Mouse (Mus musculus) ES-Bruce4 (cell line): ENCODE data around the gene Tmem97. TPM values are rescaled to one million over a fixed set of nuclear protein-coding genes. Genes with fewer than 3 reads are reported as not detected.
A peak's percentile ranks its signal among the peaks of the same experiment; 100 is the strongest.

ENCODE experiments used
- H3K27ac ChIP-seq: 2 replicates; pipeline ENCODE4 v1.5.1; 2012; ENCODE audit warnings: low read length, inconsistent platforms; ENCODE audit not compliant: insufficient read depth
- H3K27me3 ChIP-seq: 2 replicates; pipeline ENCODE4 v1.6.1; 2012; ENCODE audit warnings: mild to moderate bottlenecking, low read length, inconsistent platforms; ENCODE audit not compliant: control insufficient read depth, poor library complexity, insufficient read depth, severe bottlenecking
- H3K36me3 ChIP-seq: 2 replicates; pipeline ENCODE4 v1.6.1; 2012; ENCODE audit warnings: inconsistent platforms, mild to moderate bottlenecking, low read length, moderate library complexity; ENCODE audit not compliant: control insufficient read depth, poor library complexity, insufficient read depth, severe bottlenecking
- H3K4me1 ChIP-seq: one replicate; pipeline ENCODE4 v1.8.1; 2011; ENCODE audit warnings: low read length; ENCODE audit not compliant: control insufficient read depth, insufficient read depth
- H3K4me3 ChIP-seq: 2 replicates; pipeline ENCODE4 v1.5.1; 2011; ENCODE audit warnings: low read depth, mild to moderate bottlenecking, low read length
- H3K9ac ChIP-seq: 2 replicates; pipeline ENCODE4 v1.6.1; 2012; ENCODE audit warnings: low read depth, mild to moderate bottlenecking, inconsistent platforms; ENCODE audit not compliant: poor library complexity, severe bottlenecking
- H3K9me3 ChIP-seq: replicated peaks from 2 replicates; pipeline ENCODE4 v1.6.1; 2012; ENCODE audit warnings: mild to moderate bottlenecking, low read length, inconsistent platforms; ENCODE audit not compliant: control insufficient read depth, poor library complexity, insufficient read depth, severe bottlenecking
- CTCF ChIP-seq: IDR thresholded peaks from one replicate; pipeline ENCODE4 v1.8.1; 2011; ENCODE audit warnings: low read depth, low read length
- EP300 ChIP-seq: IDR thresholded peaks from 2 replicates; pipeline ENCODE4 v1.6.1; 2011; ENCODE audit warnings: low read depth, low read length; ENCODE audit not compliant: insufficient read depth
- POLR2A ChIP-seq: IDR thresholded peaks from one replicate; pipeline ENCODE4 v1.8.1; 2011; ENCODE audit warnings: low read length; ENCODE audit not compliant: insufficient read depth
- polyA plus RNA-seq: library from polyadenylated mRNA; stranded (reverse); fragments of >200 nt; gene quantifications from 2 replicates; pipeline ENCODE4 v1.2.4, GENCODE M21; 2011; ENCODE audit warnings: low read depth; ENCODE audit not compliant: missing spikeins, insufficient read depth, insufficient read length

The Tmem97 gene
- 89.0 and 90.1 TPM in 2 replicates for polyA plus RNA-seq

DNA sequence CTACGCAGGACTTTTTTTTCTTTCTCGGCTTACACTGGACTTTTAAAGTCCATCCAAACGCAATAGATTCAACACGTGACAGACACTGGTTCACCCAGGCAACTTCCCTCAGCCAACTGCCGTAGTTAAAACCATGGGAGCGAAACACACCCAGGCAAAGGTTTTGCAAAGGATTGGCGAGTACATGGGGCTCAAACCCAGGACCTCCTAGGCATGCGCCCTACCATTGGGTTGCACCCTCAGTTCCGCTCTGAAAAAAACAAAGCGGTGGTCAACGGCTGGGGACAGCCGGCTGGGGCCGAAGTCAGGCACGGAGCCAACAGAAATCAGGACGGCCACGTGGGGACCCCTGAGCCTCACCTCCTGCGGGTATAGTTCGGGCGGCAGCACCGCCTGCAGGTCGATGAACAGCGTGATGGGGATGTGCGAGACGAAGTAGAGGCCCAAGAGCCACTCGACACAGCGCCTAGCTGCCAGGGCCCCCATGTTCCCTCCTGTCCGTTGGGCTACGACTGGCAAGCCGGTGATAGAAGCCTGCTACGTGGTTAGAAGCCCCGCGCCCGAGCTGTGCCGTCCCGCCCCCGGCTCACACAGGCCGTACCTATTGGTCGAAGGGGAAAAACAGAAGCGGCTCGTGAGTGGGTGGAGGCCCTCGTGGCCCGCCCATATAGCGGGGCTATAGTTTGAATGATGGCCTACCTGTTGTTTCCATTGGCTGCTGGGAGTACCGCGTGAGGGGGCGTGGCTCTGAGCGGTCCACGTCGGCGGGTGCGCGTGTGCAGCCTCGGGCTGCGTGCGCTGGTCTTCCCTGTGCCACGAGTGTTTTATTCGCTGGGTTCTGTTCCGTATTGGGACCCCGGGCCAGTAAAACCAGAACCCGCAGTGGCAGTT is at the start of gene Tmem97:
Gene Tmem97, minus strand, starts transcription at position 610 of the 891 bp plus-strand sequence.
- peak within 1 kb of the TSS; percentile 80 for H3K9ac ChIP-seq
- TF ChIP-seq CTCF (no peak), EP300 (0 out of 2 replicates have a peak, but pooled peaks have one; percentile 9), POLR2A (peak; percentile 70)
- peaks cover 7% of the 10 kb centered on the region for H3K36me3 ChIP-seq
- peak within 1 kb of the TSS; percentile 16 for H3K27ac ChIP-seq
- H3K4me3 ChIP-seq, result peak within 1 kb of the TSS; percentile 76
- H3K27me3 ChIP-seq, result no peaks in the 10 kb centered on the region
- H3K9me3 ChIP-seq, result no peaks in the 10 kb centered on the region
- no peaks in the 10 kb centered on the region for H3K4me1 ChIP-seq

GRCm38 (mm10) chr11:78600051-78600450 is 49.5 kb upstream of the Tmem97 start:
- Histone ChIP-seq H3K9me3 (no peaks in the 10 kb centered on the region), H3K27me3 (no peaks in the 10 kb centered on the region), H3K9ac (no peak overlapping the region), H3K4me3 (no peak overlapping the region), H3K4me1 (no peaks in the 10 kb centered on the region), H3K27ac (no peak overlapping the region), H3K36me3 (no peaks in the 10 kb centered on the region)
- no peak for TF ChIP-seq POLR2A
- TF ChIP-seq CTCF, result no peak
- TF ChIP-seq EP300, result no peak

- no peaks in the 10 kb centered on the region for H3K27me3 ChIP-seq
- H3K27ac ChIP-seq, result no peak overlapping the region
- H3K36me3 ChIP-seq, result no peaks in the 10 kb centered on the region
- H3K9ac ChIP-seq, result no peak overlapping the region
- H3K4me3 ChIP-seq, result no peak overlapping the region
- TF ChIP-seq POLR2A (no peak), EP300 (no peak), CTCF (no peak)
- no peaks in the 10 kb centered on the region for H3K9me3 ChIP-seq
- H3K4me1 ChIP-seq, result no peaks in the 10 kb centered on the region
Observed at GRCm38 (mm10) chr11:78598763-78599415, 48.3 kb upstream of the Tmem97 start.

DNA sequence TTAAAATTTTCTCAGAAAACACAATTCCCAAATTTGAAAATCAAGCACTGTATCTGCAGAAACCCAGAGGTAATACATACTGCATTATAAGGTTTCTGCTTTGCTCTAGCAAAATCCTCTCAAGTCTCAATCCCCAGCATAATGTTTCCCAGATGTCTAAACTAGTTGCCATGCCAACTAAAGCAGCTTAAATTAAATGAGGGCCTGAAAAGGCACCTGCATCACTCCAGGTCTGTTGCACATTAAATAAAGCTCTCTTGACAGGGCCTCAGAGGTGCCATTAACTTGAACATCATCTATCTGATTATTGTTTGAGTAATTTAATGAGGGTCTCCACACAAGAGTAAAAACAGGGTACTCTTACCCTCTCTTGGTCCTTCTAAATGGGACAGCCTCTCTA is 46.2 kb upstream of the Tmem97 start:
- no peak for TF ChIP-seq CTCF
- no peak for TF ChIP-seq EP300
- no peak for TF ChIP-seq POLR2A
- Histone ChIP-seq H3K27me3 (no peaks in the 10 kb centered on the region), H3K36me3 (no peaks in the 10 kb centered on the region), H3K27ac (no peak overlapping the region), H3K9me3 (no peaks in the 10 kb centered on the region), H3K9ac (no peak overlapping the region), H3K4me1 (no peaks in the 10 kb centered on the region), H3K4me3 (no peak overlapping the region)

- Histone ChIP-seq H3K9ac (no peak overlapping the region), H3K9me3 (no peaks in the 10 kb centered on the region), H3K27ac (no peak overlapping the region), H3K36me3 (no peaks in the 10 kb centered on the region), H3K27me3 (no peaks in the 10 kb centered on the region), H3K4me3 (no peak overlapping the region), H3K4me1 (no peaks in the 10 kb centered on the region)
- TF ChIP-seq POLR2A, result no peak
- no peak for TF ChIP-seq EP300
- TF ChIP-seq CTCF, result no peak
Observed at GRCm38 (mm10) chr11:78595773-78596172, 45.2 kb upstream of the Tmem97 start.
